Mouse (Mus musculus) brain, embryonic 14.5 days (tissue): ENCODE data around the gene AU041133.

Experiments used
- CTCF ChIP-seq: fragments of 200-500 bp; IDR thresholded peaks from 2 replicates; pipeline ENCODE4 v1.5.1; 2012; ENCODE audit warnings: inconsistent platforms, mild to moderate bottlenecking, moderate library complexity, borderline replicate concordance; ENCODE audit not compliant: insufficient read depth, insufficient read length; ENCODE audit errors: extremely low read depth
- POLR2A ChIP-seq: fragments of 200-500 bp; IDR thresholded peaks from 2 replicates; pipeline ENCODE4 v1.6.1; 2012; ENCODE audit warnings: mild to moderate bottlenecking, inconsistent platforms, borderline replicate concordance; ENCODE audit not compliant: poor library complexity, insufficient read depth, insufficient read length, severe bottlenecking; ENCODE audit errors: extremely low read depth

DNA sequence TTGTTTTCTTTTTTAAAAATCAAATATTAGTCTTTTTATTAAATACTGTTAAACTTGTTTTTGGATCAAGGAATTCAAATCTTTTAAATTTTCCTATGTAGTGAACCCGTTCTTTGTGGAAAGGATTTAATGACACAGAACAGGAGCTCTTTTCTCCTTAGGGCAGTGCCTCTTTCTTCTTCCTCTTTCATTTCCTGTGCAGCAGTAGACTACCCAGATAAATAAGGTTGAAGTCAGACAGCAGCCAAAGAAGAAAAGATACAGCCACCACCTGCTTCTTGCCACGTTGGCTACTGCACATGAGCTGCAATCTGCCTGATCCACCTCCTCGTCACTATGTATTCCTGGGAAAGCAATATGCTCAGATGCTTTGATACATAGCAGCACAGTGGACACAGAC, 40.0 kb downstream of the AU041133 start:
- no peak for TF ChIP-seq CTCF
- no peak for TF ChIP-seq POLR2A
